Mouse (Mus musculus) neural tube, embryonic 13.5 days (tissue): Measurements from ENCODE around the gene Fam187b. TPM values are rescaled to one million over a fixed set of nuclear protein-coding genes. Genes with fewer than 3 reads are reported as not detected.

Source experiments
- ATAC-seq: fragments of 200-750 bp; cut with Nextera tagmentation; 2 replicates; pipeline ENCODE4 v1.8.0; 2017; ENCODE audit warnings: low read depth, mild to moderate bottlenecking, moderate TSS enrichment, moderate library complexity
- H3K27ac ChIP-seq: fragments of 300-500 bp; sonication (generic); replicated peaks from 2 replicates; pipeline ENCODE4 v1.5.1; 2015; ENCODE audit warnings: moderate library complexity, mild to moderate bottlenecking, inconsistent platforms
- H3K27me3 ChIP-seq: fragments of 300-500 bp; sonication (generic); 2 replicates; pipeline ENCODE4 v1.6.1; 2015; ENCODE audit warnings: mild to moderate bottlenecking, inconsistent platforms
- H3K36me3 ChIP-seq: fragments of 300-500 bp; sonication (generic); 2 replicates; pipeline ENCODE4 v1.6.1; 2015; ENCODE audit warnings: mild to moderate bottlenecking, inconsistent platforms
- H3K4me1 ChIP-seq: fragments of 300-500 bp; sonication (generic); replicated peaks from 2 replicates; pipeline ENCODE4 v1.6.1; 2015; ENCODE audit warnings: inconsistent platforms
- H3K4me2 ChIP-seq: fragments of 300-500 bp; sonication (generic); 2 replicates; pipeline ENCODE4 v1.6.1; 2015; ENCODE audit warnings: inconsistent platforms, mild to moderate bottlenecking, moderate library complexity
- H3K4me3 ChIP-seq: fragments of 300-500 bp; sonication (generic); 2 replicates; pipeline ENCODE4 v1.5.1; 2015; ENCODE audit warnings: mild to moderate bottlenecking, inconsistent platforms
- H3K9ac ChIP-seq: fragments of 300-500 bp; sonication (generic); 2 replicates; pipeline ENCODE4 v1.6.1; 2015; ENCODE audit warnings: moderate library complexity, mild to moderate bottlenecking, inconsistent platforms
- H3K9me3 ChIP-seq: fragments of 300-500 bp; sonication (generic); 2 replicates; pipeline ENCODE4 v1.6.1; 2016; ENCODE audit warnings: inconsistent platforms
- WGBS: fragments of 180-500 bp; shearing (Covaris S2); methylation state at CpG from one replicate; pipeline ENCODE4 v1.1.7; 2015; 5-methylcytosine and 5-hydroxymethylcytosine counted together
- polyA plus RNA-seq: library from polyadenylated mRNA; unstranded; fragments of >200 nt; fragmentation: Nextera tagmentation; extraction: Ambion mirVana; gene quantifications from 2 replicates; pipeline ENCODE4 v1.2.1, GENCODE M21; 2015

The Fam187b gene
- polyA plus RNA-seq, 1 experiment from 2014 or later = 0.53 TPM

DNA sequence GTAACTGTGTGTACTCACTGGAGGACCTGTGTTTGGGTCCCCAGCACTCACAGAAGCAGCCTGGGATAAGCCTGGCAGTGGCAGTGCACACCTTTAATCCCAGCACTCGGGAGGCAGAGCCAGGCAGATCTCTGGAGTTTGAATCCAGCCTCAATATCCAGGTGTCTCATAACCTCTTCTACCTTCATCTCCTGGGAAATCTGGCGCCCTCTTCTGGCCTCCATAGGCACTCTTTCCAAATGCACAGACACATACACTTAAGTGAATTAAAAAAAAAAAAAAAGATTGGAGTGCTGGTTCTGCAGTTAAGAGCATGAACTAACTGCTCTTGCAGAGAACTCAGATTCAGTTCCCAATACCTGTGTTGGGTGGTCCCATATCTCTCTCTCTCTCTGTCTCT lies 57.1 kb downstream of the Fam187b start:
- H3K9ac ChIP-seq = no peak overlapping the region

DNA sequence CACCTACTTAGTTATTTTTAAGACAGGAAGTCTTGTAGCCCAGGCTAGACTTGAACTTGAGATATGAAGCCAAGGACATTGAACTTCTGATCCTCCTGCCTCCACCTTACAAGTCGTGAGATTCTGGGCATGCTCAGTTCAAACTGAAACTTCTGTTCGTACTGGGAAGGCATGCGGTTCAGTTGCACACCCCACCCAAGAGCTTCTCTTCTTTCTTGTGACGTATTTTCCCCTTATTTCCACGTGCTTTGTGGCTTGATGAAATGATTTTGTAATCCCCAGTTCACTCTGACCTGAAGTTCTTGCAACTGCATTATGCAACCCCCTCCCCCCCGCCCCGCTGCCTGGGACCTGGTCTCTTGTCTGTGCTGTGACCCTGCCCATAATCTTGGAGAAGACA lies 58.1 kb downstream of the Fam187b start:
- Histone ChIP-seq H3K27ac (no peak overlapping the region), H3K4me2 (no peak overlapping the region), H3K9me3 (no peaks in the 10 kb centered on the region), H3K9ac (no peak overlapping the region), H3K27me3 (no peaks in the 10 kb centered on the region), H3K36me3 (no peaks in the 10 kb centered on the region), H3K4me3 (no peak overlapping the region), H3K4me1 (no peaks in the 10 kb centered on the region)
- ATAC-seq = no peak
- 73% methylated on average over 7 of the region's 7 CpGs for WGBS

More for the DNA sequence above, 57.1 kb downstream of the Fam187b start:
- H3K9me3 ChIP-seq = no peaks in the 10 kb centered on the region
- H3K36me3 ChIP-seq = no peaks in the 10 kb centered on the region
- no peak for ATAC-seq
- no peak overlapping the region for H3K4me2 ChIP-seq
- 72% methylated on average over 2 of the region's 2 CpGs for WGBS
- no peaks in the 10 kb centered on the region for H3K4me1 ChIP-seq
- no peak overlapping the region for H3K4me3 ChIP-seq
- no peak overlapping the region for H3K27ac ChIP-seq
- H3K27me3 ChIP-seq = no peaks in the 10 kb centered on the region

DNA sequence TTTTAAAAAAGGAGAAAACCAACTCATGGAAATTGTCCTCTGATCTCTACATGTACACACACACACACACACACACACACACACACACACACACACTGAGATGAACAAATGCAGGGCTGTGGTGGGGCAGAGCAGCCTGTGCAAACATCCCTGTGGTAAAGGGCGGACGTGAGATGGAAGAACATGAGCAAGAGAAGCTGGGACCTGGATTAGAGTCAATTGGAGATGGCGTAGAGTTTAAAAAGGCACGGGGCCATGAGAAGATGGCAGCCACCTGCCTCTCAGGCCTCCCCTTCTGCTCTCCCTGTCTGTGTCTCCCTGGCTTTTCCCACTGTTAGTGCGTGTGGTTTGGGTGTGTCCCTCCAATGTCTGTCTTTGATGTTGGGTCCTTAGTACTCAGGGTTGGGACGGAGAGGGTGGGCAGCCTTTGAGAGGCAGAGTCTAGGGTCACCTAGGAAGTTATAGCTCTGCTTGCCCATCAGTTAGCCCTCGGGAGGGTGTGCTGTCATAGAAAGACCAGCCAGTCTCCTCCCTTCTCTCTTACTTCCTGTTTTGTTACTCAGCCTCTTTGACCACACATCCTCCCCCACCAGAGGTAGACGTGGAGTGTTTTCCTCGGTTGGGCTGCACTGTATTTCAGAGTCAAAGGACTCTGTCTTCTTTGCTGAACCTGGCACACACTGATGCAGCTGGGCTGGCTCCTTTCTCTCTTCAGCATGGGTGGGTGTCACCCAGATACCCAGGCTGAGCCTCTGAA lies 60.0 kb downstream of the Fam187b start:
- Histone ChIP-seq H3K4me1 (no peaks in the 10 kb centered on the region), H3K9me3 (no peaks in the 10 kb centered on the region), H3K9ac (no peak overlapping the region), H3K27ac (no peak overlapping the region), H3K36me3 (no peaks in the 10 kb centered on the region), H3K4me3 (no peak overlapping the region), H3K27me3 (no peaks in the 10 kb centered on the region), H3K4me2 (no peak overlapping the region)
- no peak for ATAC-seq
- WGBS = 78% methylated on average over 9 of the region's 9 CpGs

DNA sequence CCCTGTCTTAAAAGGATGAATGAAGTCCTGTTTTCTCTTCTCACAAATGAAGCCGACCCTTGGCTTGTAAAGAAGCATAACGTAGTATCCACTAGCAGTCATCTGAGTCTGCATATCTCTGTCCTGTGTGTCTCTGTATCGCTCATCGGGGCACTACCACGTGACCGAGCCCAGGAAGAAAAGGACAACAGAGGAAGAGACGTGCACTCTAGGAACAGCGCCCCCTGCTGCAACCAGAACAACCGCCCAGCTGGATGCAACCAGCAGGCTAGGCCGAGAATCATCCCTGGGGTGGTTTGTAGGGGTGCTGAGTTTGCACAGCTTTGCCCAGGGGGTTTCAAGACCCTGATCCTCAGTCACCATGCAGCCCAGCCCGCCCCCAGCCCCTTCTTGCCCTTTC lies 61.2 kb downstream of the Fam187b start:
- no peak overlapping the region for H3K4me3 ChIP-seq

DNA sequence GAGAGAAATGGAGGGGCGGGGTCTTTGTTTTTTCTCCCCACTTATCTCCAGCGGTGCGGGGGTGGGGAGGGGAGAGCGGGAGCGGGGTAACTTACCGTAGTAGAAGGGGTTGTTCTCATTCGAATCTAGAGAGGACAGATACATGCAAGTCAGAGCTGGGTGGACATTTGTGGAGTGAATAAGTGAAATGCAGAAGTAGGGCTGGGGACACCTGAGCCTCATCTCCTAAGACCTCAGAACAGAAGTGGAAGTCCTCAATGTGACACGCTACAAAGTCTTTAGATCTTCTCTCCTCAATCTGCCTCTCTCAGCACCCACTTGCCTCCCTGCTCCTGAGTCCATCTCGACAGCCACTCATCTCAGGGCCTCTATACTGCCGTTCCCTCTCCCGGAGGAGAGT lies 61.7 kb downstream of the Fam187b start:
- no peak for ATAC-seq
- no peak overlapping the region for H3K9ac ChIP-seq
- 0 out of 2 replicates have a peak, but pooled peaks cover 4% of the 10 kb centered on the region for H3K27me3 ChIP-seq
- H3K9me3 ChIP-seq = no peaks in the 10 kb centered on the region
- H3K4me2 ChIP-seq = no peak overlapping the region
- H3K27ac ChIP-seq = no peak overlapping the region
- WGBS = 86% methylated on average over 11 of the region's 11 CpGs
- no peak overlapping the region for H3K4me3 ChIP-seq
- no peaks in the 10 kb centered on the region for H3K4me1 ChIP-seq
- H3K36me3 ChIP-seq = no peaks in the 10 kb centered on the region

More for the DNA sequence above, 61.2 kb downstream of the Fam187b start:
- Histone ChIP-seq H3K9me3 (no peaks in the 10 kb centered on the region), H3K27me3 (no peaks in the 10 kb centered on the region), H3K36me3 (no peaks in the 10 kb centered on the region), H3K9ac (no peak overlapping the region), H3K4me1 (no peaks in the 10 kb centered on the region), H3K4me2 (no peak overlapping the region), H3K27ac (no peak overlapping the region)
- no peak for ATAC-seq
- 68% methylated on average over 11 of the region's 11 CpGs for WGBS

DNA sequence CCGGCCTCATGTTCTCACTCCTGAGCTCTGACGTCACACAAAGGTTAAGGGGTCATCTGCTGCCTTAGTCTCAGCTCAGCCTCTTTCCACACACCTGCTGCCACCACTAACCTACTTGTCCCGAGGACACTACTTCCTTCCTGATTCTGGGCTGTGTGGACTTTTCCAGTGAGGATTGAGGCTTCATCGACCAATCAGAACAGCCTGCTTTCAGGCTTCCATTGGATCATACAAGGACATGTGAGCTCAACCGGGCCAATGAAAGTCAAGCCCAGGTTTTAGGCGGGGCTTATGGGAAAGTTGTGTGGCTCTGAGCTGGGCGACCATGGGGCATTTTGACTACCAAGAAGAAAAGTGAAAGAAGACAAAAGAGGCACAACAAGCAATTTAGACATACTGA lies 63.3 kb downstream of the Fam187b start:
- ATAC-seq = no peak
- Histone ChIP-seq H3K9ac (no peak overlapping the region), H3K27ac (no peak overlapping the region), H3K4me3 (no peak overlapping the region), H3K27me3 (peaks cover 20% of the 10 kb centered on the region), H3K4me1 (peaks cover 5% of the 10 kb centered on the region; the same call in 1 of the 2 replicates), H3K4me2 (no peak overlapping the region), H3K36me3 (no peaks in the 10 kb centered on the region), H3K9me3 (no peaks in the 10 kb centered on the region)
- WGBS = 86% methylated on average over 7 of the region's 7 CpGs

DNA sequence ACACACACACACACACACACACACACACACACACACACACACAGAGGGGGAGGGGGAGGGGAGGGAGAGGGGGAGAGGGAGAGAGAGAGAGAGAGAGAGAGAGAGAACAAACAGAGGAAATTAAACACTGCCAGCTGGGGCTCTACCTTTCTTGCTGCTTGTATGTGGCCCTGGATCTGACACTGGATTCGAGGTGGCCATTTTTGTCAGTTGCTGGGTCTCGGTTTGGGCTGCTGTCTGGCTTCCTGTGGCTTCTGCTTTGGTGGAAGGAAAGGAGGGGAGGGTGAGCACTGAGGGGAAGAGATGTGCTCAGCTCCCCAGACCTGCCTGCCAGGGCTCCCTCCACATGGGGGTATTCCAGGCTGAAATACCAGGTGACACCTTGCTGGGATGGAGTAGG lies 64.1 kb downstream of the Fam187b start:
- H3K4me2 ChIP-seq = no peak overlapping the region
- no peak overlapping the region for H3K9ac ChIP-seq
- no peaks in the 10 kb centered on the region for H3K9me3 ChIP-seq
- H3K27ac ChIP-seq = no peak overlapping the region
- ATAC-seq = no peak
- peaks cover 12% of the 10 kb centered on the region for H3K4me1 ChIP-seq
- no peaks in the 10 kb centered on the region for H3K36me3 ChIP-seq
- 64% methylated on average over 2 of the region's 2 CpGs for WGBS
- H3K4me3 ChIP-seq = no peak overlapping the region
- H3K27me3 ChIP-seq = peaks cover 27% of the 10 kb centered on the region

DNA sequence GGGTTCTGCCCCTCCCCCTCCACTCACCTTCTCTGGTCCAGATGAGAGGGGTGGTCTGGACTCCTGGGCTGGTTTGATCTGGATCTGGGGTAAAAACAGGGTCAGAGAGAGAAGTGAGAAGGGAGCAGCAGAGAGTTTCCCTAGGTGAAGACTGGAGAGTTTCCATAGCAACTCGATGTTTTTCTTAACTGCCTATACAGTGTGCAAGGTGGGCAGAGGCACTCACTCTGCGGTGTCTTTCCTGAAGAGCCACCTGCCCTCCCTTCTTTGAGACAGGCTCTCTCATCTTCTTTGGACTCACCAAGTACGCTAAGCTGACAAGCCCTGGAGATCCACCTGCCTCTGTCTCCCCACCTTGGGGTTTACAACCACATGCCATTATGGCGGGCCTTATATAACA lies 65.4 kb downstream of the Fam187b start:
- Histone ChIP-seq H3K9me3 (no peaks in the 10 kb centered on the region), H3K27ac (no peak overlapping the region), H3K27me3 (peaks cover 41% of the 10 kb centered on the region), H3K9ac (no peak overlapping the region), H3K36me3 (no peaks in the 10 kb centered on the region), H3K4me1 (peaks cover 12% of the 10 kb centered on the region), H3K4me3 (no peak overlapping the region), H3K4me2 (no peak overlapping the region)
- 90% methylated on average over 4 of the region's 4 CpGs for WGBS
- ATAC-seq = no peak

Other genes starting within 250 kb of the Fam187b start
- gene Tmem147, start 244.2 kb upstream of the Fam187b start, polyA plus RNA-seq = 253 and 272 TPM in 2 replicates
- 1.6 and 2.9 TPM in 2 replicates for gene Gapdhs, start 230.1 kb upstream of the Fam187b start, polyA plus RNA-seq
- 1.2 and 2.8 TPM in 2 replicates for gene Sbsn, start 222.3 kb upstream of the Fam187b start, polyA plus RNA-seq
- 1.0 TPM in 1 of 2 replicates, not detected in the other for gene Dmkn, start 210.0 kb upstream of the Fam187b start, polyA plus RNA-seq
- 0.85 TPM in 1 of 2 replicates, not detected in the other for gene Krtdap, start 185.9 kb upstream of the Fam187b start, polyA plus RNA-seq
- 0.32 TPM in 1 of 2 replicates, not detected in the other for gene Ffar2, start 150.0 kb upstream of the Fam187b start, polyA plus RNA-seq
- gene Ffar3, start 117.6 kb upstream of the Fam187b start, polyA plus RNA-seq = not detected in 2 replicates
- not detected in 2 replicates for gene Ffar1, start 112.2 kb upstream of the Fam187b start, polyA plus RNA-seq
- 0.43 TPM in 1 of 2 replicates, not detected in the other for gene Cd22, start 93.4 kb upstream of the Fam187b start, polyA plus RNA-seq
- gene Mag, start 58.9 kb upstream of the Fam187b start, polyA plus RNA-seq = 2.6 and 3.1 TPM in 2 replicates
- gene Hamp2, start 49.1 kb upstream of the Fam187b start, polyA plus RNA-seq = not detected in 2 replicates
- gene Hamp, start 29.8 kb upstream of the Fam187b start, polyA plus RNA-seq = not detected in 2 replicates
- gene Usf2, start 17.0 kb upstream of the Fam187b start, polyA plus RNA-seq = 34.4 TPM in 2 replicates
- 17.0 and 17.6 TPM in 2 replicates for gene Lsr, start 326 bp upstream of the Fam187b start, polyA plus RNA-seq
- 15.9 and 19.6 TPM in 2 replicates for gene Fxyd5, start 68.7 kb downstream of the Fam187b start, polyA plus RNA-seq
- 181 and 239 TPM in 2 replicates for gene Fxyd7, start 77.7 kb downstream of the Fam187b start, polyA plus RNA-seq
- 28.2 and 33.9 TPM in 2 replicates for gene Fxyd1, start 83.4 kb downstream of the Fam187b start, polyA plus RNA-seq
- gene Lgi4, start 85.6 kb downstream of the Fam187b start, polyA plus RNA-seq = 2.0 and 2.6 TPM in 2 replicates
- gene Fxyd3, start 102.9 kb downstream of the Fam187b start, polyA plus RNA-seq = 2.2 and 2.5 TPM in 2 replicates
- gene Hpn, start 141.5 kb downstream of the Fam187b start, polyA plus RNA-seq = 0.25 and 0.62 TPM in 2 replicates
- gene Scn1b, start 153.2 kb downstream of the Fam187b start, polyA plus RNA-seq = 5.1 and 6.8 TPM in 2 replicates
- gene Gramd1a, start 182.1 kb downstream of the Fam187b start, polyA plus RNA-seq = 206 and 212 TPM in 2 replicates